Mouse (Mus musculus) small intestine, adult 2 months (tissue): ENCODE data around the gene Fancc.

Experiments
- CTCF ChIP-seq: fragments of 200-500 bp; IDR thresholded peaks from 2 replicates; pipeline ENCODE4 v1.5.1; 2012; ENCODE audit warnings: low read depth, mild to moderate bottlenecking, control low read depth, inconsistent platforms, low read length, moderate library complexity, mixed read lengths; ENCODE audit not compliant: insufficient replicate concordance, insufficient read length; ENCODE audit errors: extremely low read depth
- POLR2A ChIP-seq: fragments of 200-500 bp; IDR thresholded peaks from 2 replicates; pipeline ENCODE4 v1.6.1; 2012; ENCODE audit warnings: low read depth, mild to moderate bottlenecking, control low read depth, inconsistent platforms, low read length, moderate library complexity

DNA sequence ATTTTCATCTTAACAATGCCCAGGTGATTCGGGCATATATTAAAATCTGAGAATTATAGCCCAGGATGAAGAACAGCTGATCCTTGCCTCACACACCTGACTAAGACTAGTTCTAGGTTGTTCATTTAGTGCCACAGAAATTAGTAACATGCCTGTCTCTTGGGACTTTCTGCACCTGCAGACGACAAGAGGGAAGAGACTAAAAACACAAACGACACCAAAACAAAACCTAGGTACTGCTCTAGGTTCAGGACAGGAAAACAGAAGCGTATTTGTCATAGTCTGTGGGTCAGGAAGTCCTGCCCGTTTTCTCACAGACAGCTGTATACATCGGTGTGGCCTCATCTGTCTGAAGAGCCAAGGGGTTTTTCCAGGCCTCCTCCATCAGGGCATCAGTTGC is 51.7 kb downstream of the Fancc start:
- no peak for TF ChIP-seq CTCF
- no peak for TF ChIP-seq POLR2A
